Mouse (Mus musculus) cerebellum, adult 11 months (tissue): ENCODE data around the gene Sesn1.
"Not testable (repeated sequence)": the region's sequence is repeated elsewhere in the genome, so short reads cannot be mapped to it uniquely, and the experiment has no call there.

Experiments
- DNase-seq: peaks from one replicate; pipeline ENCODE4 v3.0.0; 2022

Sesn1 gene

GRCm38 (mm10) chr10:41822573-41823281 is 13.0 kb downstream of the Sesn1 start:
- DNase-seq, result no peak

GRCm38 (mm10) chr10:41823282-41823675 is 13.5 kb downstream of the Sesn1 start:
- not testable (repeated sequence) for DNase-seq

GRCm38 (mm10) chr10:41823916-41824315 is 14.2 kb downstream of the Sesn1 start:
- DNase-seq, result no peak

GRCm38 (mm10) chr10:41825041-41825440 is 15.3 kb downstream of the Sesn1 start:
- DNase-seq, result no peak

- no peak for DNase-seq
Observed at GRCm38 (mm10) chr10:41825996-41826395, 16.3 kb downstream of the Sesn1 start.

GRCm38 (mm10) chr10:41826526-41827116 is 16.9 kb downstream of the Sesn1 start:
- DNase-seq, result no peak

GRCm38 (mm10) chr10:41827784-41828183 is 18.0 kb downstream of the Sesn1 start:
- DNase-seq, result no peak

GRCm38 (mm10) chr10:41829191-41829590 is 19.5 kb downstream of the Sesn1 start:
- no peak for DNase-seq

- DNase-seq, result no peak
Observed at GRCm38 (mm10) chr10:41829980-41830379, 20.2 kb downstream of the Sesn1 start.

GRCm38 (mm10) chr10:41830445-41830844 is 20.7 kb downstream of the Sesn1 start:
- no peak for DNase-seq

- peak; percentile 67 for DNase-seq
Observed at GRCm38 (mm10) chr10:41830851-41831522, 21.3 kb downstream of the Sesn1 start.

GRCm38 (mm10) chr10:41832191-41832590 is 22.5 kb downstream of the Sesn1 start:
- DNase-seq, result no peak

- peak; percentile 57 for DNase-seq
Observed at GRCm38 (mm10) chr10:41834131-41834530, 24.4 kb downstream of the Sesn1 start.

- DNase-seq, result no peak
Observed at GRCm38 (mm10) chr10:41838911-41839310, 29.2 kb downstream of the Sesn1 start.

- DNase-seq, result no peak
Observed at GRCm38 (mm10) chr10:41847737-41848136, 38.0 kb downstream of the Sesn1 start.

- DNase-seq, result no peak
Observed at GRCm38 (mm10) chr10:41848721-41849120, 39.0 kb downstream of the Sesn1 start.

GRCm38 (mm10) chr10:41859820-41860219 is 50.1 kb downstream of the Sesn1 start:
- no peak for DNase-seq

GRCm38 (mm10) chr10:41860275-41860688 is 50.5 kb downstream of the Sesn1 start:
- DNase-seq, result peak; percentile 72

GRCm38 (mm10) chr10:41863053-41863452 is 53.3 kb downstream of the Sesn1 start:
- DNase-seq, result no peak

GRCm38 (mm10) chr10:41866069-41866837 is 56.5 kb downstream of the Sesn1 start:
- DNase-seq, result no peak

- DNase-seq, result no peak
Observed at GRCm38 (mm10) chr10:41866838-41867154, 57.1 kb downstream of the Sesn1 start.

- no peak for DNase-seq
Observed at GRCm38 (mm10) chr10:41867956-41868355, 58.2 kb downstream of the Sesn1 start.

GRCm38 (mm10) chr10:41870101-41870500 is 60.4 kb downstream of the Sesn1 start:
- no peak for DNase-seq
